Mouse (Mus musculus) urinary bladder, postnatal 36 days (tissue): ENCODE data around the gene Jade1.

Source experiments
- DNase-seq, 2 experiments: peaks; one replicate each; pipeline ENCODE4 v3.0.0; 2022; ENCODE audit warnings: low spot score in 2 of 2, mixed read lengths in 1 of 2

Gene Jade1

GRCm38 (mm10) chr3:41555491-41556381 is at the start of gene Jade1:
Jade1 (plus strand) TSS chr3:41555731.
- no peak for DNase-seq

- peak; percentile 51 to 81 for DNase-seq
Observed at GRCm38 (mm10) chr3:41509441-41509840, 46.1 kb upstream of the Jade1 start.

GRCm38 (mm10) chr3:41510191-41510590 is 45.3 kb upstream of the Jade1 start:
- no peak for DNase-seq

GRCm38 (mm10) chr3:41510750-41511149 is 44.8 kb upstream of the Jade1 start:
- no peak for DNase-seq

- no peak for DNase-seq
Observed at GRCm38 (mm10) chr3:41514003-41514402, 41.5 kb upstream of the Jade1 start.

DNA sequence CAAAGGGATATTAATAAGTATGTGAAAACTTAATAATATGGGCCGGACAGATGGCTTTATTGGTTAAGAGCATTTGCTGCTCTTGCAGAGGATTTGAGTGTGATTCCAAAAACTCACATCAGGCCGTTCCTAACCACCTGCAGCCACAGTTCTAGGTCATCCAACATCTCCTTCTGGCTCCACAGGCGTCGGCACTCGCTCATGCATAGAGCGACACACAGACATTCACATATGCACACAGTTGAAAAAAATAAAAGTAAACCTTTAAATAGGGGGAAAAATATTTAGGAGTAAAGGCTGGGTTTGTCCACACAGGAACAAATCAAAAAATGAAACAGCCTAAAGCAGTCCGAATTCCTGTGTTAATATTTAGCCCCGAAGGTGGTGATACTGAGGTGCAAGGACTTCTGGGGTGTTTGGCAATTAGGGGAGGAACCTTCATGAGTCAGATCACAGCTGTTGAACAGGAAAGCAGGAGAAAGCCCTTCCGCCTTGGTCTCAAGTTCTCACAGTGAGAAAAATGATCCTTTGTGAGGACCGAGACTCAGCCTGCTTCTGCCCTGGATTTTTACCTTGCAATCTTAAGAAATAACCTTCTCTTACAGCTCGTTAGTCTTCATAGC is 40.7 kb upstream of the Jade1 start:
- DNase-seq, result no peak

DNA sequence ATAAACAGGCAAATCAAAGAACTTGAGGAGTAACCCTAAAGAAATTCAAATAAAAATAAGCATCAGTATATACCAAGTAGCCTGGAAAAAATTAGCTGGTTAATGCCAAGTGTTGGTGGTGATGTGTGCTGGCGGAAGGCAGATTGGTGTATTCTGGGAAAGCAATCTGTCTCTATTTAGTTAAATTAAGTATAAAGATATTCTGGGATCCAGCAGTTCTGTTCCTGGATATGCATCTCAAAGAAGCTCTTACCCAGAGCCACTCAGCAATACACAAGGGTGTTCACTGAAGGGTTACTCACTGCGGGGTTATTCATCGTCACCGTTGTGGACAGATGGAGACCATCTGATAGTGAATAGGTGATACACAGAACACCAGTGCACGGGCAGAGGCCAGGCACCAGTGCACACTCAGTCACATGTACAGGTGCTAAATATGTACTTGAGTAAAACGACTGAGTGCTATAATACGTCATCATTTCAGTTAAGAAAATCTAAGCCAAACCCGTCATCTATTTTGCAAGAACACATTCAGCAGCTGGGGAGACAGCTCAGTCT is 38.5 kb upstream of the Jade1 start:
- DNase-seq, result no peak

GRCm38 (mm10) chr3:41520925-41521324 is 34.6 kb upstream of the Jade1 start:
- DNase-seq, result no peak

DNA sequence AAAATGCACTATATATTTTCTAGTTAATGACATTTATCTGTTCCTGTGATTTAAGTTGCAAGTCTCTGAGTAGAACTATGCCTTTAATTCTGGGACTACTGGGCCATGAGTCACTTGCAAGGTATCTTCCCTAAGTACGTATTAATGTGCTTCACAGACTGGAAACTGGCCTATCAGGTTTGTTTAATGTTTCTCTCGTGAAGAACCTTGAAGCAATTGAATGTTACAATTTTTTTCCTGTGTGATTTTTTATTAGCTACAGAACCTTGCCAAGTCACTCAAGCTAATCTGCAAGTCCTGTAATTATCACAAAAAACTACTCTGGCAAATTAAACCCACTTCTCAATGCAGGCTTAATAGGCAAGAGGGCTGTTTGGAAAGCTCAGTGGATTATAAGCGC is 33.8 kb upstream of the Jade1 start:
- no peak for DNase-seq

DNA sequence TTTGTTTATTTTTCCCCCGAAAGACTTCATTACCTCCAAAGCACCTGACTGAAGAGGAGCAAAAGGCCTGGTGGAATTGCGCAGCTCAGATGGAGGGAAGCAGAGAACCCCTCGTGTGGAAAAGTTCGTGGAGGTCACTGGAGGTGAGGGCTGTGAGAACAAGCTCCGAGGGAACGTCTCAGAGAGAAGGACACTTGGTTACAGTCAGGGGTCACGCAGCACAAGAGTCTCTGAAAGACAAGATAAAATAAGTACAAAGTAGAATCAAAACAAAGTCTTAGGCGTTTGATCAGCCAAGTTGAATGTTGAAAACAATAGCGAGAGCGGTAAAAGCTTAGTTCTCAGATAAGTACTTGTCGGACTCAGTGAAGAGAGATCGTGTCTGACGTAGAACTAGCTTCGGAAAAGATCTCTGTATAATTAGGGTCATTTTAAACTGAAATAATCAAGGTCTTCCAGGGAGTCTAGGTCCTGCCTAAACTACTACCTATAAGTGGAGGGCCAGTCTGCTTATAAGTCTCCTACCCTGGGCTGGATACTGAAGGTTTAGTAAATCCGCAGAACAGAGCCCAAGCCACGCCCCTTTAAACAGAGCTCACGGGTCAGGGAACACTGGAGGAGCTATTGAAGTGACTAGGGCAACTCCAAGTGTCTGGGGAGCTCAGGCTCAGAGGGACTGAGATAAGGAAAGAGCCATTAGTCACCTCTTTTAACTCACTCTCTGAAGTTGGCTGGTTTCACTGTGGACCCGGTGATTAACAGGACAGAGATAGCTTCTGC is 33.1 kb upstream of the Jade1 start:
- peak; percentile 41 to 54 for DNase-seq

DNA sequence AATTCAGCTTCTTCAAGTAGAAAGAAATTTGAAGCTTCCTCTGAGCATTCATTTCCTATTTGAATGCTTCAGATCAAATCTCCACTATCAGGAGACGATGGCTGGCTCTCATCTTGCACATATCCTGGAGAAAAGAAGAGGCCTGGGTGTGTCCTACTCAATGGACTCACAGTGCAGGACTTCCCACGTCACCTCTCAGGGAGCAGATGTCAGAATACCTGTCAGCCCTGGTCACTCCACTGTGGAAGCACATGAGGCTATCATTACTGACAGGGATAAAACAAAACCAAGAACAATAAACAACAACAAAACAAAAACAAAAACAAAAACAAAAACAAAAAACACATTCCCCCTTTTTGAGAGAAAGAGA is 32.5 kb upstream of the Jade1 start:
- DNase-seq, result no peak

DNA sequence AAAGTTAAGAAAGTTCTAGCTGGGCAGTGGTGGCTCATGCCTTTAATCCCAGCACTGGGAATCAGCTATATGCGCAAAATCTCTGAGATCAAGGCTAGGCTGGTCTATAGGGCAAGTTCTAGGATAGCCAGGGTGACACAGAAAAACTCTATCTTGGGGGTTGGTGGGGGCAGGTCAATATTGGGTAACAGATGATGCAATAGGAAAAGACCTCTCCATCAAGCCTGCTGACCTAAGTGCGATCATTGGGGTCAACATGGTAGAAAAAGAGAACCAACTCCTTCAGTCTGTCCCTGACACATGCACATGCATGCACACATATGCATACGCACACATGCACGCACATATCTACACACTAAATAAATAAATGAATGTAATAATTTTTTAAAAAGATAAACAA is 32.1 kb upstream of the Jade1 start:
- DNase-seq, result no peak

GRCm38 (mm10) chr3:41528291-41528969 is 27.1 kb upstream of the Jade1 start:
- DNase-seq, result no peak

DNA sequence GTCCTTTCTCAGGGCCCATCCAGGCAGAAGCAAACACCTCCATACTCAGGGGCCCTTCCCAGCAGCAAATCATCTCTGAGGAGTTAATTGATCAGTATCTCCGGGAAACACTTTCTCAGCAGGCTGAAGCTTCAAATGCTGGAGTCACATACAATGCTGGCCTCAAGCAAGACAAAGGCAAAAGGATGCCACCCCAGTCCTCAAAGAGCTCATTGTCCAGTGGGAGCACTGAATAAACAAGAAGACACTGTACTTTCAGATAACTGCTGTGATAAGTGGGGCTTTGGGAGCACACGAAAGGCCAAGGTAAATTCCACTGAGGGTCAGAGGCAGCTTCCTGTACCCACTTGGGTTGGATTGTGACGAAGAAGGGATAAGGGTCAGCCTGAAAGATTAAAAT is 25.4 kb upstream of the Jade1 start:
- no peak for DNase-seq

- no peak for DNase-seq
Observed at GRCm38 (mm10) chr3:41531541-41531940, 24.0 kb upstream of the Jade1 start.

GRCm38 (mm10) chr3:41532109-41532508 is 23.4 kb upstream of the Jade1 start:
- DNase-seq, result peak in 1 of 2 experiments; percentile 34

DNA sequence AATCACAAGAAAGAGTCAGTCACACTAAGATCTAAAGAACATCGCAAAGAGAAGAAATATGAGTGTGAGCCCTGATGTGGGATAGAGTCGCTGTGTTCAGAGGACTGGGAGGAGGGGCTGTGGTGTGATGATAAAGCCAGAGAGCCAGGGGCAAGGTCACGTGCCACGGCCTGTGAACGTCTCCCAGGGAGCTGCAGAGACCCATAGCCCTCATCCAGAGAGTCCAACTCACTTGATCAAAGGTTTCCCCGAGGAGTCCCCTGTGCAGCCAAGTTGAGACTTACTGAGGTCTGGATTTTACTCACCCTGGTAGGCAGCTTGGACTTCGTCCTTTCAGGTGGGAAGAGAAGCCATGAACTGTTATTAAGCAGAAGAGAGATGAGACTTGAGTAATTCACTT is 21.9 kb upstream of the Jade1 start:
- DNase-seq, result no peak

GRCm38 (mm10) chr3:41537957-41538356 is 17.6 kb upstream of the Jade1 start:
- no peak for DNase-seq

- no peak for DNase-seq
Observed at GRCm38 (mm10) chr3:41541313-41541712, 14.2 kb upstream of the Jade1 start.

GRCm38 (mm10) chr3:41544451-41544850 is 11.1 kb upstream of the Jade1 start:
- DNase-seq, result no peak

- DNase-seq, result no peak
Observed at GRCm38 (mm10) chr3:41547289-41547688, 8.2 kb upstream of the Jade1 start.

DNA sequence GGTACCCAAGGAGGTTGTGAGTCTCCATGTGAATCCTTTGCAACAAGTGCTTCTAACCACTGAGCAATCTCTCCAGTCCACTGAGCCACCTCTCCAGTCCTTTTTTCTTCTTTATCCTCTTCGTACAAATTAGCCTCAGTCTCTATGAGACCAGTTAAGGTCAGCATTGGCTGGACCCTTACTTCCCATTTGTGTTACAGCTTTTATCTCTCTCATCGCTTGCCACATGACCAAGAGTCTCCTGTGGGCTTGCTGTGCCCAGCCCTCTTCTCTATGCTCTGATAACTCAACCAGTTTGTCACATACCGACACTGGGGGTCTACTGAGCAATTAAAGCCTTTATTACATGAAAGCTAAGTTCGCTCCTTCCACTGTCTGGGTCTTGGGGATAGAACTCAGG is 7.3 kb upstream of the Jade1 start:
- DNase-seq, result no peak
